ENCODE assay signal across 27 mouse cellular contexts in the genomic region with DNA sequence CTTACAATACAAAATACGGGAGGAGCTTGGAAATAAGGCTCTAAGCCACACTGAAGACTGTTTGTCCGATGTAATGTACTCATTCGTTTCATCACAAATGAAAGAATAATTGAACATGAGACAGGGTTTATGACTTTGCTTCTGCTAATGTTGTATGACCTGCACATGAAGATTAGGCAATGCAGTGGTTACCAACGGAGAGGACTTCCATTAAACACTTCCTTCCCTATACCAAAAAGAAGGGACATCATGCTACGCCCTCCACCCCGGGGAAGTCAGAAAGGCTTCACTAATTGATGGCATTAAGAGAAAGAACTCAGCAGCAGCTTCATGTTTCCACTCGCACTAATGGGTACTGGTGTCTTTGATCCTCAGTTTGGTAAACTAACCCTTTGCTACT. TPM values are rescaled to one million over a fixed set of nuclear protein-coding genes. Genes with fewer than 3 reads are reported as not detected.
"Had no signal": no experiment of that assay in that cellular context is flagged by ENCODE, and none has a peak within 500 bp of the region (broad histone marks: within the 10 kb centered on the region; RNA-seq: fewer than 3 reads in every experiment).

No protein-coding gene starts in this region.

- H3K9me3 ChIP-seq: heart, embryonic 13.5 days; heart, embryonic 15.5 days; hindbrain, embryonic 10.5 days; hindbrain, embryonic 12.5 days; intestine, embryonic 15.5 days; limb, embryonic 13.5 days; limb, embryonic 15.5 days; liver, embryonic 12.5 days had no signal

- H3K4me1 ChIP-seq: hindbrain, embryonic 10.5 days; hindbrain, embryonic 12.5 days; intestine, embryonic 15.5 days; limb, embryonic 15.5 days; liver, embryonic 12.5 days had no signal

- H3K27ac ChIP-seq: heart, adult 2 months; heart, embryonic 13.5 days; heart, embryonic 15.5 days; hindbrain, embryonic 10.5 days; hindbrain, embryonic 12.5 days; hindbrain, embryonic 14.5 days; intestine, embryonic 15.5 days; layer of hippocampus, adult 2 months; left cerebral cortex, adult 2 months; limb, embryonic 13.5 days; limb, embryonic 15.5 days; liver, embryonic 12.5 days; liver, embryonic 14.5 days had no signal

- H3K4me2 ChIP-seq: heart, embryonic 11.5 days; heart, embryonic 13.5 days; heart, embryonic 15.5 days; hindbrain, embryonic 12.5 days; hindbrain, embryonic 14.5 days; intestine, embryonic 15.5 days; limb, embryonic 13.5 days; limb, embryonic 15.5 days; liver, embryonic 12.5 days had no signal

- H3K36me3 ChIP-seq: heart, embryonic 13.5 days; heart, embryonic 15.5 days; hindbrain, embryonic 10.5 days; hindbrain, embryonic 12.5 days; intestine, embryonic 15.5 days; limb, embryonic 13.5 days; limb, embryonic 15.5 days; liver, embryonic 12.5 days had no signal

- H3K9ac ChIP-seq: heart, embryonic 13.5 days; heart, embryonic 15.5 days; hindbrain, embryonic 12.5 days; hindbrain, embryonic 14.5 days; intestine, embryonic 15.5 days; limb, embryonic 13.5 days; limb, embryonic 15.5 days; liver, embryonic 12.5 days; liver, embryonic 14.5 days had no signal

- ATAC-seq: hindbrain, embryonic 16.5 days; inflammation-experienced regulatory T-cells, adult 6 months; intestine, embryonic 15.5 days; intestine, postnatal 0 days; liver, embryonic 12.5 days had no signal

- H3K4me3 ChIP-seq: heart, adult 2 months; heart, embryonic 13.5 days; heart, embryonic 15.5 days; hindbrain, embryonic 10.5 days; hindbrain, embryonic 12.5 days; intestine, embryonic 15.5 days; layer of hippocampus, adult 2 months; left cerebral cortex, adult 2 months; limb, embryonic 13.5 days; limb, embryonic 15.5 days; liver, embryonic 12.5 days had no signal

- H3K27me3 ChIP-seq: heart, embryonic 13.5 days; heart, embryonic 15.5 days; hindbrain, embryonic 12.5 days; intestine, embryonic 15.5 days; limb, embryonic 13.5 days; limb, embryonic 15.5 days; liver, embryonic 12.5 days had no signal

- DNase-seq: gastrocnemius, postnatal 14 days; gastrocnemius, postnatal 36 days; heart, adult 2 months; heart, postnatal 14 days; heart, postnatal 4 days; kidney, adult 18-20 months; kidney, adult 8-10 months; kidney, postnatal 10 days; kidney, postnatal 25 days; kidney, postnatal 4 days; left cerebral cortex, postnatal 4 days had no signal

RNA-seq across cellular contexts. Expression of a gene that starts 57.6 kb away (rescaled TPM):
- polyA plus RNA-seq: inflammation-experienced regulatory T-cells, adult 6 months had no signal
